Mouse (Mus musculus) heart, embryonic 13.5 days (tissue): ENCODE results near the gene Alg3. TPM values are rescaled to one million over a fixed set of nuclear protein-coding genes. Genes with fewer than 3 reads are reported as not detected.
A peak's percentile ranks its signal among the peaks of the same experiment; 100 is the strongest.

Experiments
- microRNA counts: library from miRNA; unstranded; fragments of <30 nt; microRNA quantifications from one replicate; lab custom pipeline; 2016
- microRNA-seq: library from miRNA; unstranded; fragments of <30 nt; microRNA quantifications from one replicate; pipeline ENCODE4, GENCODE M21; 2016
- polyA plus RNA-seq: library from polyadenylated mRNA; unstranded; fragments of >200 nt; fragmentation: Nextera tagmentation; extraction: Ambion mirVana; gene quantifications from 2 replicates; pipeline ENCODE4 v1.2.1, GENCODE M21; 2015

Alg3 gene
- polyA plus RNA-seq, 1 experiment from 2014 or later, result 35.3 TPM

MicroRNAs within 50 kb of the gene (microRNA counts, 519-probe panel; counts per million panel counts)
- microRNA mmu-miR-1224 (lab: Ali Mortazavi, UCI), result 3,469 counts per million, percentile 69 among the panel's probes with 10 or more counts

Small RNA genes within 50 kb of the gene (microRNA-seq; reads per million reads assigned to microRNA genes)
- gene Mir1224, result 1.0 reads per million

Other genes starting within 250 kb of the Alg3 start
- 54.9 and 57.0 TPM in 2 replicates for gene Abcc5, start 185.3 kb downstream of the Alg3 start, polyA plus RNA-seq
- 78.8 and 81.5 TPM in 2 replicates for gene Eif2b5, start 112.9 kb downstream of the Alg3 start, polyA plus RNA-seq
- gene Dvl3, start 94.8 kb downstream of the Alg3 start, polyA plus RNA-seq, result 19.7 and 20.5 TPM in 2 replicates
- 434 and 465 TPM in 2 replicates for gene Ap2m1, start 76.3 kb downstream of the Alg3 start, polyA plus RNA-seq
- gene Abcf3, start 63.2 kb downstream of the Alg3 start, polyA plus RNA-seq, result 42.5 and 44.0 TPM in 2 replicates
- 0.19 and 0.25 TPM in 2 replicates for gene Vwa5b2, start 22.3 kb downstream of the Alg3 start, polyA plus RNA-seq
- gene Eef1akmt4, start 142 bp downstream of the Alg3 start, polyA plus RNA-seq, result 20.6 and 21.1 TPM in 2 replicates
- not detected in 2 replicates for gene Gm49333, start 125 bp downstream of the Alg3 start, polyA plus RNA-seq
- 0.37 and 0.48 TPM in 2 replicates for gene Camk2n2, start 9.6 kb upstream of the Alg3 start, polyA plus RNA-seq
- 0.92 and 1.2 TPM in 2 replicates for gene Ece2, start 18.1 kb upstream of the Alg3 start, polyA plus RNA-seq
- 245 TPM in 2 replicates for gene Psmd2, start 39.9 kb upstream of the Alg3 start, polyA plus RNA-seq
- gene Eif4g1, start 56.6 kb upstream of the Alg3 start, polyA plus RNA-seq, result 129 TPM in 2 replicates
- gene Fam131a, start 81.5 kb upstream of the Alg3 start, polyA plus RNA-seq, result 5.1 and 6.0 TPM in 2 replicates
- 52.6 and 56.2 TPM in 2 replicates for gene Polr2h, start 105.9 kb upstream of the Alg3 start, polyA plus RNA-seq
- gene Clcn2, start 106.0 kb upstream of the Alg3 start, polyA plus RNA-seq, result 3.9 and 4.3 TPM in 2 replicates
- 0.39 and 0.83 TPM in 2 replicates for gene Chrd, start 121.4 kb upstream of the Alg3 start, polyA plus RNA-seq
- 0.11 and 0.25 TPM in 2 replicates for gene Thpo, start 122.8 kb upstream of the Alg3 start, polyA plus RNA-seq